Mouse (Mus musculus) limb, embryonic 11.5 days (tissue): ENCODE measurements around the gene Mmp28. TPM values are rescaled to one million over a fixed set of nuclear protein-coding genes. Genes with fewer than 3 reads are reported as not detected.

Source experiments
- ATAC-seq: fragments of 200-750 bp; cut with Nextera tagmentation; 2 replicates; pipeline ENCODE4 v1.8.0; 2017; ENCODE audit warnings: low read depth; ENCODE audit not compliant: insufficient number of reproducible peaks, low FRiP score, low TSS enrichment
- DNase-seq: peaks from one replicate; pipeline ENCODE4 v3.0.0-alpha.2; 2015; ENCODE audit warnings: low spot score
- H3K27ac ChIP-seq: fragments of 300-500 bp; sonication (generic); replicated peaks from 2 replicates; pipeline ENCODE4 v1.5.1; 2014; ENCODE audit warnings: low read depth, mild to moderate bottlenecking, low read length
- H3K27me3 ChIP-seq: fragments of 300-500 bp; sonication (generic); 2 replicates; pipeline ENCODE4 v1.6.1; 2014; ENCODE audit warnings: mild to moderate bottlenecking, low read length, mixed read lengths; ENCODE audit not compliant: control insufficient read depth, insufficient read depth
- H3K36me3 ChIP-seq: fragments of 300-500 bp; sonication (generic); 2 replicates; pipeline ENCODE4 v1.6.1; 2014; ENCODE audit warnings: mild to moderate bottlenecking, low read length, moderate library complexity, mixed read lengths; ENCODE audit not compliant: control insufficient read depth, insufficient read depth
- H3K4me1 ChIP-seq: fragments of 300-500 bp; sonication (generic); 2 replicates; pipeline ENCODE4 v1.6.1; 2014; ENCODE audit warnings: low read length, mixed read lengths; ENCODE audit not compliant: control insufficient read depth, insufficient read depth
- H3K4me2 ChIP-seq: fragments of 300-500 bp; sonication (generic); 2 replicates; pipeline ENCODE4 v1.6.1; 2014; ENCODE audit warnings: low read depth, mild to moderate bottlenecking, moderate library complexity; ENCODE audit not compliant: severe bottlenecking
- H3K4me3 ChIP-seq: fragments of 300-500 bp; sonication (generic); 2 replicates; pipeline ENCODE4 v1.5.1; 2014; ENCODE audit warnings: low read depth, low read length
- H3K9ac ChIP-seq: fragments of 300-500 bp; sonication (generic); 2 replicates; pipeline ENCODE4 v1.6.1; 2014; ENCODE audit warnings: mild to moderate bottlenecking, low read length
- H3K9me3 ChIP-seq: fragments of 300-500 bp; sonication (generic); 2 replicates; pipeline ENCODE4 v1.6.1; 2016; ENCODE audit warnings: low read length; ENCODE audit not compliant: control insufficient read depth
- WGBS: fragments of 180-500 bp; shearing (Covaris S2); extraction: QIAGEN DNeasy Blood & Tissue Kit; methylation state at CpG from one replicate; pipeline ENCODE4 v1.1.7; 2014; 5-methylcytosine and 5-hydroxymethylcytosine counted together
- polyA plus RNA-seq: library from polyadenylated mRNA; unstranded; fragments of >200 nt; fragmentation: Nextera tagmentation; extraction: Ambion mirVana; gene quantifications from 2 replicates; pipeline ENCODE4 v1.2.1, GENCODE M21; 2014

Gene Mmp28
- polyA plus RNA-seq, 1 experiment from 2014 or later, result 2.9 TPM

DNA sequence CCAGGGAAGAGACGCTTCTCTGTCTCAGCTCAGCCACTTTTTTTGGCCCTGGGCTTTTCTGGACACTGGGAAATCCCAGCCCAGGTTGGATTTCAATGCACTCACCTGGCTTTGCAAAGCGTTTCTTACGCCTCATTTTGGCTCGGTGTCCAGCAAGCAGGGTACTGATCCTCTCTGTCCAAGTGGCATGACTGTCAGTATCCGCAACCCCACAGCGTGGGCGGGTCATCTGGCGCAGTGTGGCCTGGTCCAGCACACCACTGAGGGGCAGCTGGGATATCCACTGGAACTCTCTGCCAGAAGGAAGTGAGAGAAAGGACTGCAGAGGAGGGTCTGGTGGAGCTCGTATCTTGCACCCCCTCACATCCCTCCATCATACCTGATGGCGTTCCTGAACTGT, 11.6 kb downstream of the Mmp28 start:
- WGBS, result 90% methylated on average over 10 of the region's 10 CpGs
- Histone ChIP-seq H3K9me3 (no peaks in the 10 kb centered on the region), H3K4me2 (no peak overlapping the region), H3K4me1 (peaks cover 15% of the 10 kb centered on the region; the same call in 1 of the 2 replicates), H3K27ac (no peak overlapping the region), H3K27me3 (0 out of 2 replicates have a peak, but pooled peaks cover 2% of the 10 kb centered on the region), H3K4me3 (no peak overlapping the region), H3K36me3 (no peaks in the 10 kb centered on the region), H3K9ac (no peak overlapping the region)
- no peak for DNase-seq
- ATAC-seq, result no peak

DNA sequence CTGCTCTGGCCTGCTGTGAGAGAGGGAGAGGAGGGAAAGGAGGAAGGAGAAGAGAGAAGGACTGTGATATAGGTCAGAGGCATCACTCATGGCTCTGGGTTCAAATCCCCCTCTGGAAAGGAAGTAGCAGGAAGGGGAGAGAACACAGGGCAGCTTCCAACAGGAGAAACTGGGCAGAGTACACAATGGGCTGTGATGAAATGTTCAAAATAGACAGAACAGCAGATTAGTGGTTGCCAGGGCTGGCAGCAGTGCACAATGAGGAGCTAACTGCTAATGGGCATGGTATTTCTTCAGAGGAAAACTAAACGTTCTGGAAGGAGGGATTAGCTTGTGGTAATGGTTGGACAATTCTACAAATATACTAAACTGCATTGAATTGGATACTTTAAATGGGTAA, 12.3 kb downstream of the Mmp28 start:
- Histone ChIP-seq H3K9me3 (no peaks in the 10 kb centered on the region), H3K27ac (no peak overlapping the region), H3K4me1 (peaks cover 15% of the 10 kb centered on the region; the same call in 1 of the 2 replicates), H3K9ac (no peak overlapping the region), H3K27me3 (0 out of 2 replicates have a peak, but pooled peaks cover 2% of the 10 kb centered on the region), H3K4me2 (no peak overlapping the region), H3K4me3 (no peak overlapping the region), H3K36me3 (no peaks in the 10 kb centered on the region)
- ATAC-seq, result no peak
- 53% methylated on average over 1 of the region's 1 CpGs for WGBS
- DNase-seq, result no peak

DNA sequence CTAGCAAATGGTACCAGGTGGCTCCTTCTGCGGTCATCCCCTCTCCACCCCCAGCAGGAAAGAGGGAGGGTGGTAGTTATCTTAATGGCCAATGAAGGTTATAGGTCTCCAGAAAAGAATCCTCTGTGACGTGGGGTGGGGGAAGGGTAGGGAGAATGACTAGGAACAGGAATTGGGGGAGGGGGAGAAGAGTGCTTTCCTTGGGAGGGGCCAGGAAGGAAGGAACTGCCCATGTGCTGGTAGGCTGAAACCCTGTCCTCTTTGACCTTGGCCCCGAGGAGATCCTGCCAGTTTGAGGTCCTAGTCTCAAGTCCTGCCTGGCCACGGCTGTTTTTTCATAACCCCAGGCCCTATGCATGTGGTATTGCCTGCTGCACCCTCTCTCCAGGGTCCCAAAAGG, 13.6 kb downstream of the Mmp28 start:
- H3K36me3 ChIP-seq, result no peaks in the 10 kb centered on the region
- H3K27ac ChIP-seq, result no peak overlapping the region
- no peaks in the 10 kb centered on the region for H3K9me3 ChIP-seq
- no peak overlapping the region for H3K4me2 ChIP-seq
- WGBS, result 23% methylated on average over 4 of the region's 4 CpGs
- H3K4me3 ChIP-seq, result no peak overlapping the region
- ATAC-seq (no peak), DNase-seq (no peak)
- H3K27me3 ChIP-seq, result peaks cover 11% of the 10 kb centered on the region
- 0 out of 2 replicates have a peak, but pooled peaks cover 3% of the 10 kb centered on the region for H3K4me1 ChIP-seq
- H3K9ac ChIP-seq, result no peak overlapping the region

DNA sequence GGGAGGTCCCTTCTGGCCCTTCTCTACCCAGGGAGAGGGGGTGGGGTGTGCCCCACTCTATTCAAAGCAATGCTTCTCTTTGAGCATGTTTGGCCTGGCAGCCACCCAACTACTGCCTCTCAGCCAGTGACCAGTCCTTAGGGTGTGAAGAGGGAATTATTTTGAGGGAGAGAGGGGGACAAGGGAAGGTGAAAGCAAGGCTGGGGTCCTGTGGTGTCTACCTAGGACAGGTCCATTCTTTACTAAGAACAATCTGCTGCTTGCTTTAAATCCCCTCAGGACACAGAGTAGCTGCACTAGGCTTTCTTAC, 14.0 kb downstream of the Mmp28 start:
- Histone ChIP-seq H3K4me2 (no peak overlapping the region), H3K27me3 (peaks cover 15% of the 10 kb centered on the region), H3K4me1 (0 out of 2 replicates have a peak, but pooled peaks cover 3% of the 10 kb centered on the region), H3K27ac (no peak overlapping the region), H3K4me3 (no peak overlapping the region), H3K9ac (no peak overlapping the region), H3K9me3 (no peaks in the 10 kb centered on the region), H3K36me3 (no peaks in the 10 kb centered on the region)
- DNase-seq, result no peak
- no peak for ATAC-seq

DNA sequence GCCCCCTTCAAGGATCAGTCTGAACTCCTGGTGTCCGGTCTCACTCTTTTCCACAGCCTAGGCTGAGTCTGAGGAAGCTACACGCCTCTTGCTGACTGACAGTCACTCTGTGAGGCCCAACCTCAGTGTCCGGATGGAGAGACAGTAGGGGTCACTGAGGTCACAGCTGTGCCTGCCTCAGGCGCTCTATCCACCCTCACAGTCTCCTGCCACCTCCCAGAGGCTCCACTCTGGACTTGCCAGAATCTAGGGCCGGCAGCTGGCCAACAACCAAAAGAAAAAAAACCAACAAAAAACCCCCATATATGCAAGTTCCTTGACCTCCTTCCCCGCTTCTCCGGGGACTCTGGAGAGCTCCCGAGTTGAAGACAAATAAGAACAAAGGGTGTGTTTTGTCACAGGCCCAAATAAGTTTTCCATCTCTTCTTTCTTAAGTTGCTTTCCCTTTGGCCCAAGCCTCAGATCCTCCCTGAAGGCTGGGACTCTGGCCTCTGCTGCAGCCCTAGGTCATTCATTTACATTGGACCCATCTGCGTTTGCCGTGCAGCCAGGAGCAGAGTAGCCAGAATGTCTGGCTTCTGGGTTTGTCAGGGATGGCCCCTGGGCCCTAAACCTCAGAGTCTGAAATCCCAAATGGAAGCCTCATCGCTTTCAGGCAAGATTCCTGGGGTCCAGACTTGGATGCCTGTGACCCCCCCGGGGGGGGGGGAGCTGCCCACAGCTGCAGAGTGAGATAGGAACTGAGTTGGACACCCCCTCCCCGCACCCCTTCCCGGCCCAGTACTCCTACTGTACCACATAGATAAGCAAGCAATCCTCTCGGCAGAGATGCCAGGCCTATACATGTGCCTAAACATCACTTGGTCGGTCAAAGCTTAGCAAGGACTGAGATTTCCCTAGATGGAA, 14.6 kb downstream of the Mmp28 start:
- no peak overlapping the region for H3K27ac ChIP-seq

DNA sequence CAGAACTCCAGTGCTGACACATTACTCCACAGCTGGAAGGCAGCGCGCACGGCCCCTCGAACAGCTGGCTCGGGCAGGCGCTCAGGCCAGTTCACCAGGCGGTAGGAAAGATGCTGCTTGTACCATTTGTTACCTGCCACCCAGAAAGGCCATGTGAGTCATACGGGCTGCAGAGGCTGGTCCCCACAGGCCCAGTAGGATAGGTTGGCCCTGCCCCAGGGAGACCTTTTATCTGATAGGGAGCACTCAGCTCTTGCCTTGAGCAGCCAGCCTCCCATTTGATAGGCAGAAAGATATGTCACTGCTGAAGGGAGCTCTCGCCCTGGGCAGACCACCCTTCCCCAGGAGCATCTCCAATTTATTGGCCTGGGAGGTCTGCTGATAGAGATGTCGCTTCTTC, 15.3 kb downstream of the Mmp28 start:
- Histone ChIP-seq H3K36me3 (no peaks in the 10 kb centered on the region), H3K4me3 (no peak overlapping the region), H3K27ac (no peak overlapping the region), H3K4me1 (0 out of 2 replicates have a peak, but pooled peaks cover 3% of the 10 kb centered on the region), H3K27me3 (peaks cover 26% of the 10 kb centered on the region), H3K4me2 (no peak overlapping the region), H3K9ac (no peak overlapping the region), H3K9me3 (no peaks in the 10 kb centered on the region)
- DNase-seq (no peak), ATAC-seq (no peak)
- 53% methylated on average over 10 of the region's 10 CpGs for WGBS

More for the DNA sequence above, 14.6 kb downstream of the Mmp28 start:
- DNase-seq (no peak), ATAC-seq (no peak)
- H3K27me3 ChIP-seq, result peaks cover 21% of the 10 kb centered on the region
- no peaks in the 10 kb centered on the region for H3K36me3 ChIP-seq
- no peak overlapping the region for H3K4me2 ChIP-seq
- 0 out of 2 replicates have a peak, but pooled peaks cover 3% of the 10 kb centered on the region for H3K4me1 ChIP-seq
- no peak overlapping the region for H3K9ac ChIP-seq
- no peaks in the 10 kb centered on the region for H3K9me3 ChIP-seq
- H3K4me3 ChIP-seq, result no peak overlapping the region
- WGBS, result 41% methylated on average over 16 of the region's 16 CpGs

DNA sequence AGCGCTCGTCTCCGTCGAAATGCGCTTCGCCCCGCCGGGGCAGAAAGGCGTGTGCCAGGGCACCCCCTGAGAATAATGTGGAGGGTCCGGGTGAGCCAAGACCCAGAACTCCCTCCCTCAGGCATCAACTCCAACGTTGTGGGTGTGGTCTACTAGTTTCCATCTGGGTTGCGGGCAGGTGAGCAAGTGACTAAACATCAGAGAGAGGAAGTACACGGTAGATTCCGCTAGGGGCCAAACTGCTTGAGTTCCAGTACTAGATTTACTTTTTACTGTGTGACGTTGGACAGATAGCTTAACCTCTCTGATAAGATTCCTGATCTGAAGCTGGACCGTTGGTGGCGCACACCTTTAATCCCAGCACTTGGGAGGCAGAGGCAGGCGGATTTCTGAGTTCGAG, 17.9 kb downstream of the Mmp28 start:
- no peak for ATAC-seq
- H3K4me1 ChIP-seq, result 0 out of 2 replicates have a peak, but pooled peaks cover 3% of the 10 kb centered on the region
- H3K9ac ChIP-seq, result no peak overlapping the region

DNA sequence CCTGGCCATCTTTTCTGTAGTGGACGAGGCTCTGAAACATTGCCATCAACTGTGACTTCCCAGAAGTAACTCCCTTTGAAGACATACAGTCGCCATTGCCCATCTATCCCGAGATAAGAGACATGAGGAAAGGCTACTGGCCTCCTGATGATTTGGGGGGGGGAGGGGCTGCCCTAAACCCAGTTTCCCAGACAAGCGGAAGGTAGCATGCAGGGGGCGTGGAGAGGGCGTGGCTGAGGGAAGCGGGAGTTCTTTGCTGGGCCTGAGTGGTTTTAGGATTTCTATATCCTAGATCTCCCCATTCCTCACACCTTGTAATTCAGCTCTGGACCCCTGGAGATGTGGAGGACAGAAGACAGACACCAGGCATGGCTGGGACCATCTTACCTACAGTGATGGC, 19.0 kb downstream of the Mmp28 start:
- H3K4me1 ChIP-seq, result no peaks in the 10 kb centered on the region
- WGBS, result 7% methylated on average over 7 of the region's 7 CpGs
- H3K4me2 ChIP-seq, result no peak overlapping the region
- ATAC-seq, result no peak
- H3K27me3 ChIP-seq, result peaks cover 43% of the 10 kb centered on the region
- no peaks in the 10 kb centered on the region; the same call in 1 of the 2 replicates for H3K36me3 ChIP-seq
- DNase-seq, result no peak
- H3K27ac ChIP-seq, result no peak overlapping the region
- H3K9ac ChIP-seq, result no peak overlapping the region
- H3K9me3 ChIP-seq, result no peaks in the 10 kb centered on the region
- H3K4me3 ChIP-seq, result no peak overlapping the region

More for the DNA sequence above, 17.9 kb downstream of the Mmp28 start:
- Histone ChIP-seq H3K27ac (no peak overlapping the region), H3K27me3 (peaks cover 43% of the 10 kb centered on the region), H3K36me3 (no peaks in the 10 kb centered on the region; the same call in 1 of the 2 replicates), H3K4me3 (peak overlapping the region; percentile 10; the same call in 1 of the 2 replicates), H3K9me3 (no peaks in the 10 kb centered on the region), H3K4me2 (peak overlapping the region; percentile 41)
- no peak for DNase-seq
- WGBS, result 30% methylated on average over 19 of the region's 19 CpGs
